In the genomic region with DNA sequence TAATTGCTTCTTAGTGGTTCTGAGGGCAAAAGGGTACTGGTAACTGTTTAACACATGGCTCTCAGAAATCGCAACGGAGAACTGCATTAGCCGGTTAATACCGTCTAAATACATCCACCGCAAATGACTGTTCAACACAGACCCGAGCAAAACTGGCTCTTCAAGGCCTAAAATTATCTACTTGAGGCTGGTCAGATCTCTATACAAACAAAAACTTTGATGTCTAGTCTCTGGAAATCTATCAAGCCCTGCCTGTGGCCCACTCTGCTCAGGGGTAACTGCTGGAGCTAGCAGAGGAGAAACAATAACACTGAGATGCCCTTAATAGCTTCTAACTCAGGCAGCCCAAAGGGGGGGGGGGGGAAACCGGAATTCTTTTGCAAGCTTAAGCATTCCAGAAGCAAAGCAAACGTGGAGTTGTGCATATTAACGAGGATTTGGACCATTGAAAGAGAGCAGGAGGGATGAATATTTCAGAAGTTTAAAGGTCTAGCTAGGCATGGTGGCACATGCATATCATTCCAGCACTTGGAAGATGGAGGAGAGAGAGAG, we compare ENCODE assay signal across 13 mouse cellular contexts. TPM values are rescaled to one million over a fixed set of nuclear protein-coding genes. Genes with fewer than 3 reads are reported as not detected.
DNase-seq lines count a peak whose midpoint lies in the region; ATAC-seq and TF ChIP-seq lines count a peak whose summit lies in the region.
"Had no signal": no experiment of that assay in that cellular context is flagged by ENCODE, and none has a peak within 500 bp of the region (broad histone marks: within the 10 kb centered on the region; RNA-seq: fewer than 3 reads in every experiment).

No protein-coding gene starts in this region.

- peaks cover 16% of the 10 kb centered on the region for H3K4me1 ChIP-seq in lung, embryonic 14.5 days (ENCODE audit: insufficient read depth)
- no peaks in the 10 kb centered on the region for H3K4me1 ChIP-seq in embryonic facial prominence, embryonic 11.5 days (ENCODE audit: control insufficient read depth, insufficient read depth, low read length)
- peaks cover 52% of the 10 kb centered on the region for H3K4me1 ChIP-seq in kidney, adult 2 months (ENCODE audit: control insufficient read depth, insufficient read depth, low read length)
- H3K4me1 ChIP-seq in midbrain, embryonic 14.5 days (ENCODE audit: control insufficient read depth, insufficient read depth, low read length), result peaks cover 9% of the 10 kb centered on the region
- no peaks in the 10 kb centered on the region; the same call in 1 of the 2 replicates for H3K4me1 ChIP-seq in lung, postnatal 0 days (ENCODE audit: insufficient read depth, low read depth, low read length)

- DNase-seq in lung, embryonic 14.5 days, result no peak
- DNase-seq in lung, postnatal 25 days (ENCODE audit: low spot score), result no peak
- DNase-seq in embryonic facial prominence, embryonic 11.5 days (ENCODE audit: low spot score), result peak; percentile 43
- DNase-seq in kidney, adult 2 months, result peak; percentile 83
- DNase-seq in midbrain, embryonic 14.5 days, result peak; percentile 51
- DNase-seq in urinary bladder, postnatal 10 days (ENCODE audit: low spot score), result no peak
- DNase-seq in right cerebral cortex, postnatal 25 days, result no peak
- DNase-seq in lung, postnatal 0 days (ENCODE audit: low spot score), result no peak
- DNase-seq: cerebellum, postnatal 36 days; gastrocnemius, postnatal 10 days; left cerebral cortex, postnatal 4 days; lung, postnatal 10 days had no signal

- no peaks in the 10 kb centered on the region for H3K27me3 ChIP-seq in lung, embryonic 14.5 days (ENCODE audit: insufficient read depth, low read length)
- no peaks in the 10 kb centered on the region for H3K27me3 ChIP-seq in embryonic facial prominence, embryonic 11.5 days (ENCODE audit: control insufficient read depth, insufficient read depth, low read length)
- no peaks in the 10 kb centered on the region for H3K27me3 ChIP-seq in kidney, adult 2 months (replicated peaks; ENCODE audit: control insufficient read depth, insufficient read depth, low read length)
- H3K27me3 ChIP-seq in midbrain, embryonic 14.5 days (ENCODE audit: control insufficient read depth, insufficient read depth, low read length), result no peaks in the 10 kb centered on the region
- H3K27me3 ChIP-seq in lung, postnatal 0 days (replicated peaks; ENCODE audit: insufficient read depth, low read length), result no peaks in the 10 kb centered on the region

- no peak for ATAC-seq in lung, embryonic 14.5 days (ENCODE audit: insufficient read depth)
- ATAC-seq in embryonic facial prominence, embryonic 11.5 days (replicated peaks; ENCODE audit: insufficient number of reproducible peaks, low FRiP score, low TSS enrichment, low read depth), result no peak
- ATAC-seq in midbrain, embryonic 14.5 days (ENCODE audit: low FRiP score, low TSS enrichment), result no peak
- no peak for ATAC-seq in lung, postnatal 0 days

- H3K4me2 ChIP-seq in lung, embryonic 14.5 days, result no peak overlapping the region
- H3K4me2 ChIP-seq in embryonic facial prominence, embryonic 11.5 days (ENCODE audit: low read depth, low read length), result no peak overlapping the region
- H3K4me2 ChIP-seq in midbrain, embryonic 14.5 days (ENCODE audit: low read length), result no peak overlapping the region
- no peak overlapping the region for H3K4me2 ChIP-seq in lung, postnatal 0 days (replicated peaks; ENCODE audit: low read depth, low read length)

- no peaks in the 10 kb centered on the region for H3K9me3 ChIP-seq in lung, embryonic 14.5 days (ENCODE audit: low read depth, low read length)
- no peaks in the 10 kb centered on the region for H3K9me3 ChIP-seq in embryonic facial prominence, embryonic 11.5 days (replicated peaks; ENCODE audit: control insufficient read depth, low read length)
- H3K9me3 ChIP-seq in midbrain, embryonic 14.5 days (ENCODE audit: control insufficient read depth, low read length), result no peaks in the 10 kb centered on the region
- H3K9me3 ChIP-seq in lung, postnatal 0 days (ENCODE audit: low read length), result no peaks in the 10 kb centered on the region

- H3K4me3 ChIP-seq in lung, embryonic 14.5 days (ENCODE audit: low read depth, low read length), result no peak overlapping the region
- H3K4me3 ChIP-seq in embryonic facial prominence, embryonic 11.5 days (ENCODE audit: low read depth, low read length), result no peak overlapping the region
- H3K4me3 ChIP-seq in kidney, adult 2 months (ENCODE audit: insufficient read depth, low read depth, low read length), result no peak overlapping the region
- no peak overlapping the region for H3K4me3 ChIP-seq in midbrain, embryonic 14.5 days (replicated peaks; ENCODE audit: low read depth, low read length)
- no peak overlapping the region for H3K4me3 ChIP-seq in lung, postnatal 0 days (ENCODE audit: low read depth, low read length)
- H3K4me3 ChIP-seq: myocyte had no signal

- TF ChIP-seq POLR2A in kidney, adult 2 months (IDR thresholded peaks at IDR 0.05; ENCODE audit: low read depth, low read length), result no peak

- H3K27ac ChIP-seq in lung, embryonic 14.5 days (ENCODE audit: low read depth), result peak overlapping the region; percentile 77
- H3K27ac ChIP-seq in embryonic facial prominence, embryonic 11.5 days (replicated peaks; ENCODE audit: low read depth, low read length), result no peak overlapping the region
- peak overlapping the region; percentile 99 for H3K27ac ChIP-seq in kidney, adult 2 months (ENCODE audit: insufficient read depth, low read depth, low read length)
- H3K27ac ChIP-seq in midbrain, embryonic 14.5 days (replicated peaks; ENCODE audit: low read depth, low read length), result 0 out of 2 replicates have a peak overlapping the region, but pooled peaks have one; percentile 45
- no peak overlapping the region for H3K27ac ChIP-seq in lung, postnatal 0 days (ENCODE audit: low read length)

- 13% methylated on average over 9 of the region's 9 CpGs for WGBS in lung, embryonic 14.5 days
- WGBS in embryonic facial prominence, embryonic 11.5 days, result 19% methylated on average over 9 of the region's 9 CpGs
- 9% methylated on average over 9 of the region's 9 CpGs for WGBS in kidney, adult 2 months
- WGBS in midbrain, embryonic 14.5 days, result 18% methylated on average over 9 of the region's 9 CpGs
- 17% methylated on average over 9 of the region's 9 CpGs for WGBS in lung, postnatal 0 days

- no peaks in the 10 kb centered on the region for H3K36me3 ChIP-seq in lung, embryonic 14.5 days (ENCODE audit: insufficient read depth)
- no peaks in the 10 kb centered on the region for H3K36me3 ChIP-seq in embryonic facial prominence, embryonic 11.5 days (replicated peaks; ENCODE audit: control insufficient read depth, insufficient read depth, low read depth, low read length)
- H3K36me3 ChIP-seq in kidney, adult 2 months (ENCODE audit: control insufficient read depth, insufficient read depth, low read length), result no peaks in the 10 kb centered on the region
- no peaks in the 10 kb centered on the region for H3K36me3 ChIP-seq in midbrain, embryonic 14.5 days (ENCODE audit: control insufficient read depth, insufficient read depth, low read length)
- no peaks in the 10 kb centered on the region for H3K36me3 ChIP-seq in lung, postnatal 0 days (ENCODE audit: insufficient read depth, low read length)

- TF ChIP-seq CTCF in lung, embryonic 14.5 days (IDR thresholded peaks at IDR 0.05; ENCODE audit: low read depth), result no peak
- TF ChIP-seq CTCF in kidney, adult 2 months (conservative IDR thresholded peaks at IDR 0.05; ENCODE audit: insufficient read depth, insufficient read length, low read depth, low read length), result no peak
- no peak for TF ChIP-seq CTCF in lung, postnatal 0 days (IDR thresholded peaks at IDR 0.05)

- H3K9ac ChIP-seq in lung, embryonic 14.5 days, result no peak overlapping the region
- no peak overlapping the region for H3K9ac ChIP-seq in embryonic facial prominence, embryonic 11.5 days (replicated peaks; ENCODE audit: low read length)
- H3K9ac ChIP-seq in midbrain, embryonic 14.5 days (replicated peaks; ENCODE audit: low read length), result no peak overlapping the region
- H3K9ac ChIP-seq in lung, postnatal 0 days (replicated peaks; ENCODE audit: low read depth), result no peak overlapping the region

- TF ChIP-seq EP300 in lung, postnatal 0 days (IDR thresholded peaks at IDR 0.05), result no peak

RNA-seq across cellular contexts. Expression of a gene that starts 26.8 kb away (rescaled TPM):
- 13.7 and 14.7 TPM in 2 replicates for polyA plus RNA-seq in lung, embryonic 14.5 days (2014; fragmentation: Nextera tagmentation; extraction: Ambion mirVana)
- 16.1 and 16.5 TPM in 2 replicates for polyA plus RNA-seq in embryonic facial prominence, embryonic 11.5 days (2014; fragmentation: Nextera tagmentation; extraction: Ambion mirVana)
- polyA plus RNA-seq in kidney, adult 2 months (2012; rRNA removed), result 8.7 and 12.2 TPM in 2 replicates
- 23.3 and 27.6 TPM in 2 replicates for polyA plus RNA-seq in midbrain, embryonic 14.5 days (2014; fragmentation: Nextera tagmentation; extraction: Ambion mirVana)
- polyA plus RNA-seq in lung, postnatal 0 days (2015; fragmentation: Nextera tagmentation; extraction: Ambion mirVana), result 13.1 and 13.2 TPM in 2 replicates

RNA-seq across cellular contexts. Expression of a gene that starts 27.3 kb away (rescaled TPM):
- polyA plus RNA-seq in lung, embryonic 14.5 days (2014; fragmentation: Nextera tagmentation; extraction: Ambion mirVana), result 115 and 117 TPM in 2 replicates
- 137 and 145 TPM in 2 replicates for polyA plus RNA-seq in embryonic facial prominence, embryonic 11.5 days (2014; fragmentation: Nextera tagmentation; extraction: Ambion mirVana)
- 186 and 203 TPM in 2 replicates for polyA plus RNA-seq in kidney, adult 2 months (2012; rRNA removed)
- polyA plus RNA-seq in midbrain, embryonic 14.5 days (2014; fragmentation: Nextera tagmentation; extraction: Ambion mirVana), result 82.0 and 136 TPM in 2 replicates
- polyA plus RNA-seq in lung, postnatal 0 days (2015; fragmentation: Nextera tagmentation; extraction: Ambion mirVana), result 58.4 and 63.1 TPM in 2 replicates

RNA-seq across cellular contexts. Expression of a gene that starts 57.7 kb away (rescaled TPM):
- 1.1 and 2.9 TPM in 2 replicates for polyA plus RNA-seq in lung, embryonic 14.5 days (2014; fragmentation: Nextera tagmentation; extraction: Ambion mirVana)
- polyA plus RNA-seq in embryonic facial prominence, embryonic 11.5 days (2014; fragmentation: Nextera tagmentation; extraction: Ambion mirVana), result not detected in 2 replicates
- polyA plus RNA-seq in kidney, adult 2 months (2012; rRNA removed), result 55.0 and 65.3 TPM in 2 replicates
- polyA plus RNA-seq in midbrain, embryonic 14.5 days (2014; fragmentation: Nextera tagmentation; extraction: Ambion mirVana), result not detected in 2 replicates
- polyA plus RNA-seq in lung, postnatal 0 days (2015; fragmentation: Nextera tagmentation; extraction: Ambion mirVana), result 2.3 and 2.4 TPM in 2 replicates
- polyA plus RNA-seq: myocyte had no signal

Comparison
In these comparisons a context has a peak if more than half of its experiments do, and no peak if none do; other contexts are left out.
1. H3K27ac ChIP-seq: peak in lung, embryonic 14.5 days (single experiment), kidney, adult 2 months (single experiment) and midbrain, embryonic 14.5 days (single experiment); none in embryonic facial prominence, embryonic 11.5 days (single experiment) and lung, postnatal 0 days (single experiment).
2. DNase-seq: peak in embryonic facial prominence, embryonic 11.5 days (single experiment), kidney, adult 2 months (single experiment) and midbrain, embryonic 14.5 days (single experiment); none in lung, embryonic 14.5 days (single experiment), lung, postnatal 25 days (single experiment), urinary bladder, postnatal 10 days (single experiment), right cerebral cortex, postnatal 25 days (single experiment) and lung, postnatal 0 days (single experiment).
3. RNA of a gene that starts 57.7 kb away (polyA plus RNA-seq): 55.0 to 65.3 TPM in kidney, adult 2 months; 2.3 to 2.4 TPM in lung, postnatal 0 days, 1.1 to 2.9 TPM in lung, embryonic 14.5 days, not detected in embryonic facial prominence, embryonic 11.5 days and not detected in midbrain, embryonic 14.5 days; every median in the first group is over 10 times any median in the second.